Mouse (Mus musculus): ENCODE data around the gene Apobec1. TPM values are rescaled to one million over a fixed set of nuclear protein-coding genes. Genes with fewer than 3 reads are reported as not detected.
A peak's percentile ranks its signal among the peaks of the same experiment; 100 is the strongest.

Apobec1 gene
- total and polyA plus RNA-seq, 3 experiments: 4.5 to 5.8 TPM; not detected in 1

- H3K27me3 ChIP-seq (ENCODE audit: control insufficient read depth in 1 of 2, insufficient read depth in 2 of 2, low read length in 2 of 2): no peaks in the 10 kb centered on the region
- no peaks in the 10 kb centered on the region for H3K9me3 ChIP-seq (replicated peaks; ENCODE audit: insufficient read depth, low read length)
- H3K79me2 ChIP-seq (ENCODE audit: control insufficient read depth, insufficient read depth, low read length, poor library complexity): no peaks in the 10 kb centered on the region; the same call in 1 of the 2 replicates
- peaks cover 2 to 4% of the 10 kb centered on the region in 2 experiments; a peak in 1 of 4 replicates for H3K36me3 ChIP-seq (ENCODE audit: control insufficient read depth in 1 of 2, insufficient read depth in 2 of 2, low read length in 2 of 2)
- H3K4me1 ChIP-seq (ENCODE audit: control insufficient read depth in 1 of 2, insufficient read depth in 2 of 2, low read length in 2 of 2): peaks cover 0 to 5% of the 10 kb centered on the region in 2 experiments; a peak in 2 of 4 replicates
- TF ChIP-seq HCFC1 (IDR thresholded peaks at IDR 0.05; ENCODE audit: low read depth, low read length): no peak
- no peak overlapping the region for H3K9ac ChIP-seq (ENCODE audit: control insufficient read depth, low read depth, low read length, poor library complexity, severe bottlenecking)
- no peak for DNase-seq (ENCODE audit: low read depth, low spot score)
- no peak overlapping the region for H3K27ac ChIP-seq (ENCODE audit: control insufficient read depth, low read depth, low read length)
- H3K4me3 ChIP-seq (ENCODE audit: control insufficient read depth in 1 of 2, insufficient read depth in 1 of 2, low read depth in 2 of 2, low read length in 2 of 2): no peak overlapping the region
These were observed 4.2 kb downstream of the Apobec1 start for GRCm38 (mm10) chr6:122598014-122598413.

- peaks cover 2 to 4% of the 10 kb centered on the region in 2 experiments; a peak in 1 of 4 replicates for H3K36me3 ChIP-seq (ENCODE audit: control insufficient read depth in 1 of 2, insufficient read depth in 2 of 2, low read length in 2 of 2)
- H3K4me3 ChIP-seq (ENCODE audit: control insufficient read depth in 1 of 2, insufficient read depth in 1 of 2, low read depth in 2 of 2, low read length in 2 of 2): no peak overlapping the region
- H3K4me1 ChIP-seq (ENCODE audit: control insufficient read depth in 1 of 2, insufficient read depth in 2 of 2, low read length in 2 of 2): peaks cover 0 to 5% of the 10 kb centered on the region in 2 experiments; a peak in 2 of 4 replicates
- H3K9me3 ChIP-seq (replicated peaks; ENCODE audit: insufficient read depth, low read length): no peaks in the 10 kb centered on the region
- no peak for DNase-seq (ENCODE audit: low read depth, low spot score)
- no peak overlapping the region for H3K9ac ChIP-seq (ENCODE audit: control insufficient read depth, low read depth, low read length, poor library complexity, severe bottlenecking)
- no peaks in the 10 kb centered on the region for H3K79me2 ChIP-seq (ENCODE audit: control insufficient read depth, insufficient read depth, low read length, poor library complexity)
- no peak overlapping the region for H3K27ac ChIP-seq (ENCODE audit: control insufficient read depth, low read depth, low read length)
- TF ChIP-seq MXI1 (IDR thresholded peaks at IDR 0.05; ENCODE audit: low read depth, low read length) (no peak), ZNF384 (IDR thresholded peaks at IDR 0.05; ENCODE audit: low read depth, low read length) (no peak), TCF12 (IDR thresholded peaks at IDR 0.05; ENCODE audit: low read depth, low read length) (peak; percentile 25; the same call in 1 of the 2 replicates), EP300 (IDR thresholded peaks at IDR 0.05; ENCODE audit: low read depth in 1 of 2, low read length in 2 of 2) (peak in 1 of 2 experiments; percentile 33; a peak in 1 of 4 replicates), MYB (IDR thresholded peaks at IDR 0.05; ENCODE audit: low read depth, low read length) (no peak)
- H3K27me3 ChIP-seq (ENCODE audit: control insufficient read depth in 1 of 2, insufficient read depth in 2 of 2, low read length in 2 of 2): no peaks in the 10 kb centered on the region
These were observed 5.6 kb downstream of the Apobec1 start for GRCm38 (mm10) chr6:122596608-122597007.

GRCm38 (mm10) chr6:122595637-122596036 lies 6.6 kb downstream of the Apobec1 start:
- no peak overlapping the region for H3K9ac ChIP-seq (ENCODE audit: control insufficient read depth, low read depth, low read length, poor library complexity, severe bottlenecking)
- H3K36me3 ChIP-seq (ENCODE audit: control insufficient read depth in 1 of 2, insufficient read depth in 2 of 2, low read length in 2 of 2): peaks cover 0 to 2% of the 10 kb centered on the region in 2 experiments; a peak in 1 of 4 replicates
- H3K4me1 ChIP-seq (ENCODE audit: control insufficient read depth in 1 of 2, insufficient read depth in 2 of 2, low read length in 2 of 2): peaks cover 0 to 3% of the 10 kb centered on the region in 2 experiments; a peak in 1 of 4 replicates
- DNase-seq (ENCODE audit: low read depth, low spot score): no peak
- H3K27me3 ChIP-seq (ENCODE audit: control insufficient read depth in 1 of 2, insufficient read depth in 2 of 2, low read length in 2 of 2): no peaks in the 10 kb centered on the region
- H3K27ac ChIP-seq (ENCODE audit: control insufficient read depth, low read depth, low read length): no peak overlapping the region
- no peak overlapping the region for H3K4me3 ChIP-seq (ENCODE audit: control insufficient read depth in 1 of 2, insufficient read depth in 1 of 2, low read depth in 2 of 2, low read length in 2 of 2)
- no peaks in the 10 kb centered on the region for H3K9me3 ChIP-seq (replicated peaks; ENCODE audit: insufficient read depth, low read length)
- TF ChIP-seq GATA1 (IDR thresholded peaks at IDR 0.05; ENCODE audit: low read depth, low read length) (no peak), USF2 (IDR thresholded peaks at IDR 0.05; ENCODE audit: borderline replicate concordance in 1 of 2, insufficient read depth in 1 of 2, low read depth in 1 of 2, low read length in 2 of 2) (no peak), SIN3A (IDR thresholded peaks at IDR 0.05; ENCODE audit: low read length) (no peak), SMC3 (IDR thresholded peaks at IDR 0.05; ENCODE audit: low read depth, low read length) (peak; percentile 20; the same call in 1 of the 2 replicates), BHLHE40 (IDR thresholded peaks at IDR 0.05; ENCODE audit: borderline replicate concordance, low read depth, low read length) (no peak), TCF12 (IDR thresholded peaks at IDR 0.05; ENCODE audit: low read depth, low read length) (no peak), CTCF (IDR thresholded peaks at IDR 0.05 in 2 of 3, conservative IDR thresholded peaks at IDR 0.05 in 1 of 3; ENCODE audit: control insufficient read depth in 1 of 3, insufficient read depth in 1 of 3, low read depth in 2 of 3, low read length in 3 of 3, poor library complexity in 1 of 3, severe bottlenecking in 1 of 3) (peak in 1 of 3 experiments; percentile 39; a peak in 2 of 6 replicates), GABPA (IDR thresholded peaks at IDR 0.05; ENCODE audit: low read depth, low read length) (no peak), MAZ (IDR thresholded peaks at IDR 0.05; ENCODE audit: low read depth, low read length) (no peak), RAD21 (IDR thresholded peaks at IDR 0.05; ENCODE audit: low read depth, low read length) (peak; percentile 16), CHD2 (IDR thresholded peaks at IDR 0.05; ENCODE audit: low read length) (no peak), ZKSCAN1 (IDR thresholded peaks at IDR 0.05; ENCODE audit: low read depth, low read length) (no peak), MXI1 (IDR thresholded peaks at IDR 0.05; ENCODE audit: low read depth, low read length) (no peak), ZC3H11A (IDR thresholded peaks at IDR 0.05; ENCODE audit: low read depth, low read length) (no peak), ZMIZ1 (IDR thresholded peaks at IDR 0.05; ENCODE audit: low read depth, low read length) (no peak)
- H3K79me2 ChIP-seq (ENCODE audit: control insufficient read depth, insufficient read depth, low read length, poor library complexity): no peaks in the 10 kb centered on the region

Measured in MEL (cell line).